Mouse (Mus musculus) G1E (cell line): Measurements from ENCODE around the gene Ccl1.

Experiments
- CTCF ChIP-seq: IDR thresholded peaks from 2 replicates; pipeline ENCODE4 v1.5.1; 2012; ENCODE audit warnings: low read depth, low read length, inconsistent platforms, mixed read lengths
- GATA1 ChIP-seq: IDR thresholded peaks from 2 replicates; pipeline ENCODE4 v1.6.1; 2012; ENCODE audit warnings: borderline replicate concordance, low read length, inconsistent platforms, mixed read lengths
- TAL1 ChIP-seq: conservative IDR thresholded peaks from 2 replicates; pipeline ENCODE4 v1.6.1; 2012; ENCODE audit warnings: low read depth, low read length, inconsistent platforms, mixed read lengths

DNA sequence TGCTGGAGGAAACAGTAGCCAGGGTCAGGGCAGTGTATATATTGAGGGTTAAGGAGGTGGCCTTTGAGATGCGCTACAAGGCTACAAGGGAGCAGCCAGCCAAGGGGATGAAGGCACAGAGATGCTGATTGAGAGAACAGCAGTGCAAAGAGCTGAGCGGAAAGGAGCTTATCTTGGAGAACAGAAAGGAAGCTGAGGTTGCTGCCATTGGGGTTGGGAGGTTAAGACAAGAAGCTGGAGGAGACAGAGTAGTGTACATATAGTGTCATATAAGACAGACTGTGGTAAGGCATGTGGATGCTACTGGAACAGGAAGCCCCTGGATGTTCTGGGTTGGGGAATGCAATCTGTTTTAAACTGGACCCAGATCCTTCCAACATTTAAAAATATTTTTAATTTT is 35.4 kb upstream of the Ccl1 start:
- TF ChIP-seq CTCF: no peak
- no peak for TF ChIP-seq GATA1
- TF ChIP-seq TAL1: no peak
